Mouse (Mus musculus): ENCODE measurements around the gene Sirpa.

DNA sequence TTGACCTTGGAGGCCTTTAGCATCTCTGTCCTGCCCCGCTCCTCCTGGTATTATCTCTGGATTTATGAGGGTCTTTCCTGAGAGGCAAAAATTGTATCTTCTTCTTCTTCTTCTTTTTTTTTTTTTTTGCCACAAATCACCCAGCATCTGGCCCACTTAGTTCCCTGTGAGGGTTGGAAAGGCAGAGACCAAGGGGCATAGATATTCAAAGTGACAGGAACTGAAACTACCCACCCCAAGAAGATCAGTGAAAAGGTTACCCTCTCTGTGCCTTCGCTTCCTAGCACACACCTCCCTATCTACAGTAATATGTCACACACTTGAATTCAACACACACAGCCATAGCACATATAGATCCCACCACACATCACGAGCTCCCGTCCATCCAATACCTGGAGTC is 17.5 kb upstream of the Sirpa start:
- TF ChIP-seq CTCF (IDR thresholded peaks at IDR 0.05) (no peak), EP300 (IDR thresholded peaks at IDR 0.05) (no peak)

All from lung, postnatal 0 days (tissue).